Comparison of ENCODE assay signal across 16 mouse cellular contexts in genomic region chr9:105074851-105075250, GRCm38 (mm10).
"Had no signal": no experiment of that assay in that cellular context is flagged by ENCODE, and none has a peak within 500 bp of the region (broad histone marks: within the 10 kb centered on the region; RNA-seq: fewer than 3 reads in every experiment).

No protein-coding gene starts in this region.

- H3K4me1 ChIP-seq: neural tube, embryonic 12.5 days; neural tube, embryonic 13.5 days; neural tube, embryonic 15.5 days; stomach, embryonic 15.5 days had no signal

- H3K27me3 ChIP-seq: neural tube, embryonic 12.5 days; neural tube, embryonic 13.5 days; neural tube, embryonic 15.5 days; stomach, embryonic 15.5 days had no signal

- H3K9ac ChIP-seq: neural tube, embryonic 12.5 days; neural tube, embryonic 13.5 days; neural tube, embryonic 15.5 days; stomach, embryonic 15.5 days had no signal

- DNase-seq: retina, postnatal 1 day; right cerebral cortex, adult 18-20 months; right cerebral cortex, postnatal 14 days; right cerebral cortex, postnatal 25 days; right cerebral cortex, postnatal 4 days; spleen, adult 18-20 months; thymus, adult 18-20 months; thymus, postnatal 14 days; thymus, postnatal 25 days; thymus, postnatal 36 days; thymus, postnatal 4 days had no signal

- H3K27ac ChIP-seq: neural tube, embryonic 12.5 days; neural tube, embryonic 13.5 days; neural tube, embryonic 15.5 days; stomach, embryonic 15.5 days; stomach, postnatal 0 days had no signal

- H3K9me3 ChIP-seq: neural tube, embryonic 12.5 days; neural tube, embryonic 13.5 days; neural tube, embryonic 15.5 days; stomach, embryonic 15.5 days had no signal

- H3K4me2 ChIP-seq: neural tube, embryonic 12.5 days; neural tube, embryonic 13.5 days; neural tube, embryonic 15.5 days; stomach, embryonic 15.5 days had no signal

- H3K4me3 ChIP-seq: neural tube, embryonic 12.5 days; neural tube, embryonic 13.5 days; neural tube, embryonic 15.5 days; stomach, embryonic 15.5 days had no signal
